Mouse (Mus musculus) myocyte (in vitro differentiated cells): ENCODE data around the gene Synj2. TPM values are rescaled to one million over a fixed set of nuclear protein-coding genes. Genes with fewer than 3 reads are reported as not detected.
A peak's percentile ranks its signal among the peaks of the same experiment; 100 is the strongest.

Experiments used
- H3K27me3 ChIP-seq: one replicate; pipeline ENCODE4 v1.6.1; 2011; ENCODE audit not compliant: control insufficient read depth, insufficient read depth, insufficient read length
- H3K36me3 ChIP-seq: one replicate; pipeline ENCODE4 v1.6.1; 2011; ENCODE audit not compliant: control insufficient read depth, insufficient read depth
- H3K4me2 ChIP-seq: one replicate; pipeline ENCODE4 v1.6.1; 2011; ENCODE audit warnings: low read depth, control low read depth
- H3K4me3 ChIP-seq: one replicate; pipeline ENCODE4 v1.5.1; 2011; ENCODE audit warnings: mild to moderate bottlenecking, control low read depth, moderate library complexity
- H3K79me2 ChIP-seq: one replicate; pipeline ENCODE4 v1.6.1; 2011; ENCODE audit not compliant: control insufficient read depth, insufficient read depth
- H3ac ChIP-seq: one replicate; pipeline ENCODE4 v1.6.1; 2011; ENCODE audit not compliant: control insufficient read depth, insufficient read length
- CEBPB ChIP-seq: IDR thresholded peaks from 2 replicates; pipeline ENCODE4 v1.6.1; 2011; ENCODE audit warnings: mild to moderate bottlenecking, moderate library complexity; ENCODE audit not compliant: poor library complexity, insufficient read depth, severe bottlenecking
- E2F4 ChIP-seq: IDR thresholded peaks from one replicate; pipeline ENCODE4 v1.6.1; 2011; ENCODE audit warnings: mild to moderate bottlenecking, control low read depth, moderate library complexity; ENCODE audit not compliant: insufficient read depth
- MAX ChIP-seq: IDR thresholded peaks from one replicate; pipeline ENCODE4 v1.6.1; 2011; ENCODE audit warnings: low read depth, mild to moderate bottlenecking, control low read depth
- MYOD1 ChIP-seq, 3 experiments: IDR thresholded peaks; one replicate each; pipeline ENCODE4 v1.6.1; 2011; ENCODE audit warnings: control low read depth in 2 of 3, low read depth in 2 of 3, mild to moderate bottlenecking in 2 of 3, moderate library complexity in 1 of 3; ENCODE audit not compliant: insufficient read length in 2 of 3, control insufficient read depth in 1 of 3
- MYOG ChIP-seq, 3 experiments: IDR thresholded peaks; one replicate each; pipeline ENCODE4 v1.6.1; 2011; ENCODE audit warnings: control low read depth in 2 of 3, low read depth in 2 of 3, mild to moderate bottlenecking in 2 of 3; ENCODE audit not compliant: insufficient read length in 2 of 3, control insufficient read depth in 1 of 3, insufficient read depth in 1 of 3
- POLR2A ChIP-seq: IDR thresholded peaks from one replicate; pipeline ENCODE4 v1.6.1; 2011; ENCODE audit warnings: low read depth, mild to moderate bottlenecking, control low read depth, moderate library complexity; ENCODE audit not compliant: insufficient read length
- POLR2AphosphoS2 ChIP-seq: IDR thresholded peaks from one replicate; pipeline ENCODE4 v1.6.1; 2011; ENCODE audit warnings: low read depth, control low read depth; ENCODE audit not compliant: insufficient read length
- REST ChIP-seq: IDR thresholded peaks from one replicate; pipeline ENCODE4 v1.6.1; 2011; ENCODE audit warnings: mild to moderate bottlenecking, control low read depth, moderate library complexity; ENCODE audit not compliant: insufficient read depth, insufficient read length
- SRF ChIP-seq: IDR thresholded peaks from one replicate; pipeline ENCODE4 v1.6.1; 2011; ENCODE audit warnings: low read depth; ENCODE audit not compliant: control insufficient read depth, insufficient read length
- TCF12 ChIP-seq: IDR thresholded peaks from one replicate; pipeline ENCODE4 v1.6.1; 2011; ENCODE audit warnings: mild to moderate bottlenecking, control low read depth; ENCODE audit not compliant: poor library complexity, insufficient read depth, severe bottlenecking
- USF1 ChIP-seq: IDR thresholded peaks from one replicate; pipeline ENCODE4 v1.6.1; 2011; ENCODE audit warnings: low read depth, mild to moderate bottlenecking, control low read depth, moderate library complexity
- polyA plus RNA-seq: library from polyadenylated mRNA; unstranded; fragments of >200 nt; fragmentation: generic; extraction: Trizol; gene quantifications from one replicate; pipeline ENCODE4 v1.2.1, GENCODE M21; 2012; ENCODE audit warnings: missing spikeins

Synj2 gene
- polyA plus RNA-seq, 1 experiment, result 32.1 TPM

DNA sequence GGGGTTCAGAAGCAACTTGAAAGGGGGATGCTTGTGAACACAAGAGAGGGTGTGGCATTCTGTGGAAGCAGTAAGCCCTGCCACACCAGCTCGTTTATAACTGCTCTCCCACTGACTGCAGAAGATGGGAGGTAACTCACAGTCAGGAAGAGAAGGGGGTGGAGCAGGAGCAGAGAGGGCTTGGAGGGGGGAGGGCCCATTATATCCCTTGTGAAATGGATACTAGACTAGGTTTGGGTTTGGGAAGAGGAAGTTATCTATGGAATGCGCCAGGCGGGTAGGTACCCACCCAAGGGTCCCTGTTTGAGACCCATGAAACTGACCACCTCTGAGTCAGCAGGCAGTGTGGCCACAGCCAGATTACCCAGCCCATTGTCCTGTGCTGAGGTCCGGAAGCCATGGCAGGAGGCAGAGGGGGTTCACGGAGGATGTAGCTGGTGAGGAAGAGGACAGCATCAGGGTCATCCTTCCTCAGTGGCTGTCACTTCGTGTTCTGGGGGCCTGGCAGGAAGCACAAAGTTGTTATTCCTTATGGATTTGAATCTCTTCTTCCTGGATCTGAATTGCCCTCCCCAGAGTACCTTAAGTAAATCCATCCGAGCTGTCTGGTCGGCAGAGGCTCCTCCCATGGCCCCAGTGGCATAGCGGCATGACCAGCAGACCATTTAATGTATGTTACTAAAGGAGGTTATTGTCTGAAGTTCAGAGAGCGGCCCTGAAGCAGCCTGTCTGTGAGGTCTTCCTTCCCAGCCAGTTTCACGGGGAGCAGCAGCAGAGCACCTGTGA, 46.4 kb downstream of the Synj2 start:
- H3K36me3 ChIP-seq, result peaks cover 7% of the 10 kb centered on the region
- peaks cover 54% of the 10 kb centered on the region for H3K79me2 ChIP-seq
- no peak overlapping the region for H3ac ChIP-seq
- TF ChIP-seq MAX (no peak), POLR2AphosphoS2 (peak; percentile 13), POLR2A (peak; percentile 34), TCF12 (no peak), REST (no peak), MYOD1 (IDR thresholded peaks at IDR 0.05; ENCODE audit: control insufficient read depth in 1 of 3, insufficient read length in 2 of 3, low read depth in 2 of 3) (peak in 1 of 3 experiments; percentile 11), MYOG (IDR thresholded peaks at IDR 0.05; ENCODE audit: control insufficient read depth in 1 of 3, insufficient read depth in 1 of 3, insufficient read length in 2 of 3, low read depth in 2 of 3) (peak in 1 of 3 experiments; percentile 24)
- H3K4me3 ChIP-seq, result peak overlapping the region; percentile 22
- peak overlapping the region; percentile 80 for H3K4me2 ChIP-seq
- no peaks in the 10 kb centered on the region for H3K27me3 ChIP-seq

DNA sequence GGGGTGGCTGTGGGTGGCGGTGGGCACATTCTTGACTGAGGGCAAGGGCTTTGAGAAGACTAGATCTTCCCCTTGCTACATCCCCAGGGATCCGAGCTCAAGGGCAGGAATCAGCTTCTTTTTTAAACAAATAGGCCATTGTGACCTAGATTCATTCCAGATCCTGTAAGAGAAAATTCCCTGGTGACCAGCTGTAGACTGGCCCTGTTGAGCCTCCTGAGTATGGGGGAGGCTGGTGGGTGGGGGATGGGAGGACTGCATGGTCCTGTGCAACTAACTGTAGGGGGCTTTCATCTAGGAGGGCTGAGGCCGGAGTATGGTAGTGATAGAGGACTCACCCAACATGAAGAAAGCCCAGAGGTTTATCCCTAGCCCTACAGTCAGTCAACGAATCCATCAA, 47.0 kb downstream of the Synj2 start:
- Histone ChIP-seq H3K79me2 (peaks cover 52% of the 10 kb centered on the region), H3K4me3 (peak overlapping the region; percentile 22), H3K4me2 (peak overlapping the region; percentile 80), H3K27me3 (no peaks in the 10 kb centered on the region), H3ac (no peak overlapping the region), H3K36me3 (peaks cover 7% of the 10 kb centered on the region)
- TF ChIP-seq MYOD1 (IDR thresholded peaks at IDR 0.05; ENCODE audit: control insufficient read depth in 1 of 3, insufficient read length in 2 of 3, low read depth in 2 of 3) (no peak), MAX (no peak), SRF (no peak), TCF12 (no peak), USF1 (no peak), POLR2AphosphoS2 (no peak)

DNA sequence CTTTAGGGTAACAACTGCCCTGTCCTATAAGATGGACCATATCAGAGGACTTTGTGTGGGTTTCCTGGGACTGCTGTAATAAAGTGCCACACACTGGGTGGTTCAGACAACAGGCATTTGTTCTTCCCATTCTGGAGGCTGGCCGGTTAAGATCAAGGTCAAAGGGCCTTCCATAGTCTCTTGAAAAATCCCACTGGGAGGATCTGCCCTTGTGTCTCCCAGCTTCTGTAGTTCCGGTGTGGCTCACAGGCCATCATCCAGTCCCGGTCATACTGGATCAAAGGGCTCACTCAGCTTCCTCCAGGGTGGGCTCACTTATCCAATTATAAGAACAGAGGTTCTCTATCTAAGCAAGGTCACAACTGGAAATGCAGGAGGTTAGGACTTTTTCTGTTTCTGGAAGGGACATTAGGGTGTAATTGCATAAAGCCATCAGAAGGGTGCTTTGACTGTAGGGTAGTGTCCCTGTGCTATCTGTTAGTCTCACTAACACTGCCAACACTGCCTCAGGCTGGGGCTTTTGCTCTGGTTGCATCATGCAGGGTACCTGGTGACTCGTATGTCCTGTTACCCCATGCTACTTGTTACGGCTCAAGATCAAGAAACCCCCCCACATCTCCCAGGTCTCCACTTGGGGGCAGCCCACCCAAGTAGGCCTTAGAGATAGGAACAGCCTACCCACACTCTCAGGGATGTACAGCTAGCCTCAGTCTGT, 51.9 kb downstream of the Synj2 start:
- peaks cover 7% of the 10 kb centered on the region for H3K36me3 ChIP-seq
- no peak overlapping the region for H3ac ChIP-seq
- no peaks in the 10 kb centered on the region for H3K27me3 ChIP-seq
- H3K4me2 ChIP-seq, result peak overlapping the region; percentile 41
- TF ChIP-seq USF1, result no peak
- peak; percentile 93 for TF ChIP-seq CEBPB
- TF ChIP-seq POLR2A, result no peak
- no peak for TF ChIP-seq MAX
- peak; percentile 41 for TF ChIP-seq POLR2AphosphoS2
- TF ChIP-seq REST, result no peak
- no peak for TF ChIP-seq E2F4
- no peak overlapping the region for H3K4me3 ChIP-seq
- peaks cover 42% of the 10 kb centered on the region for H3K79me2 ChIP-seq

DNA sequence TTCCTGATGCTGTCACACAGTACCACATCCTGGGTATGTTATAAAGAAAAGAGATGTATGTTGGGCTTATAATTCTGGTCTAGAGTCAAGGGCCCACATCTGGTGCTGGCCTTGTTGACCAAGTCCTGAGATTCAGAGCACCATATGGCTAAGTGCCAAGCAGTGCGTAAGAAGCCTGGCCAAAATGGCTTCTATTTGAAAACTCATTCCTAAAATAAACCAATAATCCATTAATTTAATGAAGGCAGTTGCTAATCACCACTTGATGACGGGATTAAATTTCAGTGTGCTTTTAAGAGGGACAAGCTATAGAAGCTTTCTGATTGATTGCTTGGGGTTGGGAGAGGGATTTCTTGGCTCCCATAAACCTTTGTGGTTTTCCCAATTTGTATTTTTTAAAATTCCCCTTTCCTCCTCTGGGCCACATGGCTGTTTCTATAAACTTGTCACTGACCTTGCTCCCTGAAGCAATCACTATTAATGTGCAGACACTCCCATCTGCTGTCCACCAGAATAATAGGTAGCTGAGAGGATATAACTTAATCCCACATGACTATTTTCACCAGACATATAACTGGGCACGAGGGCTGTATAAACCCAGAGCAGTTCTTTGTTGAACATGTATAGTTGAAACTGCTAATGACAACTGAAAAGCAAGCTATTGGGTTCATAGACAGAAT, 52.6 kb downstream of the Synj2 start:
- peaks cover 40% of the 10 kb centered on the region for H3K79me2 ChIP-seq
- H3ac ChIP-seq, result no peak overlapping the region
- peak overlapping the region; percentile 45 for H3K4me2 ChIP-seq
- no peaks in the 10 kb centered on the region for H3K27me3 ChIP-seq
- peaks cover 10% of the 10 kb centered on the region for H3K36me3 ChIP-seq
- H3K4me3 ChIP-seq, result no peak overlapping the region
- TF ChIP-seq MYOD1 (IDR thresholded peaks at IDR 0.05; ENCODE audit: control insufficient read depth in 1 of 3, insufficient read length in 2 of 3, low read depth in 2 of 3) (no peak), CEBPB (0 out of 2 replicates have a peak, but pooled peaks have one; percentile 17)

DNA sequence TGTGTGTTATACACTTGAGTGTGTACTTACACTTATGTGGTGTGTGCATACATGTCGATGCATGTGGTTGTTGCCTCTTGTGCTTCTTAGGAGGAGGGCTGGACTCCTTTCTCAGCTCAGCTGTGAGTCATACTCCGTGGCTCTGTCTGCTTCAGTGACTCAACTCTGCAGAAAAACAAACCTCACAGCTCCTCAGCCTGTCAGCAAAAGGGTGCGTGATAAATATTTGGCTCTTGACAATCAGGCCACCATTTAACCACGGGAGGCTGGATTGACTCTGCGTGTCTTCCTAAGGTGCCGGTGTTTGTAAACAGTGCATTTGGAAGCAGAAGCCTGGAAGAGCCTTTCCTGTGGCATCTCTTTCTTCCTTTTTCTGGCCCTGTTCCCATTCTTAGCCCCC, 53.5 kb downstream of the Synj2 start:
- H3K79me2 ChIP-seq, result peaks cover 40% of the 10 kb centered on the region
- no peak overlapping the region for H3K4me3 ChIP-seq
- no peaks in the 10 kb centered on the region for H3K27me3 ChIP-seq
- no peak overlapping the region for H3ac ChIP-seq
- H3K4me2 ChIP-seq, result peak overlapping the region; percentile 52
- peaks cover 12% of the 10 kb centered on the region for H3K36me3 ChIP-seq
- TF ChIP-seq POLR2A (no peak), E2F4 (no peak), REST (no peak), MAX (no peak), MYOG (IDR thresholded peaks at IDR 0.05; ENCODE audit: control insufficient read depth in 1 of 3, insufficient read depth in 1 of 3, insufficient read length in 2 of 3, low read depth in 2 of 3) (no peak), SRF (no peak), MYOD1 (IDR thresholded peaks at IDR 0.05; ENCODE audit: control insufficient read depth in 1 of 3, insufficient read length in 2 of 3, low read depth in 2 of 3) (peak in 1 of 3 experiments; percentile 14), CEBPB (no peak)
